Mouse (Mus musculus) naive thymus-derived CD4-positive, alpha-beta T cell, adult 5 months (primary cell): Measurements from ENCODE around the gene Isyna1. TPM values are rescaled to one million over a fixed set of nuclear protein-coding genes. Genes with fewer than 3 reads are reported as not detected.

Experiments
- polyA plus RNA-seq: library from polyadenylated mRNA; unstranded; fragments of 100-300 nt; shearing (Covaris generic); gene quantifications from one replicate; pipeline ENCODE4 v1.2.1, GENCODE M21; 2017

Isyna1 gene
- polyA plus RNA-seq = 86.8 TPM

GRCm38 (mm10) chr8:70593961-70594609 lies at the start of gene Isyna1:
Gene Isyna1, plus strand, starts transcription at chr8:70594373.

GRCm38 (mm10) chr8:70608749-70609367 lies 14.7 kb downstream of the Isyna1 start, which contains the start of gene Ssbp4:
Gene Ssbp4, minus strand, starts transcription at chr8:70608872.

GRCm38 (mm10) chr8:70615894-70616293 lies 21.7 kb downstream of the Isyna1 start, which contains the start of gene Lrrc25:
Gene Lrrc25, plus strand, starts transcription at chr8:70616155.

GRCm38 (mm10) chr8:70632346-70632892 lies 38.2 kb downstream of the Isyna1 start, which contains the start of gene Gdf15:
Gene Gdf15, minus strand, starts transcription at chr8:70632456.

Other genes starting within 250 kb of the Isyna1 start
- gene Upf1, start 241.1 kb upstream of the Isyna1 start, polyA plus RNA-seq = 88.8 TPM
- 2.4 TPM for gene Comp, start 220.8 kb upstream of the Isyna1 start, polyA plus RNA-seq
- gene Crtc1, start 154.8 kb upstream of the Isyna1 start, polyA plus RNA-seq = 12.2 TPM
- gene Klhl26, start 117.4 kb upstream of the Isyna1 start, polyA plus RNA-seq = 9.8 TPM
- not detected for gene Tmem59l, start 107.0 kb upstream of the Isyna1 start, polyA plus RNA-seq
- not detected for gene Crlf1, start 101.2 kb upstream of the Isyna1 start, polyA plus RNA-seq
- gene Rex1bd, start 87.6 kb upstream of the Isyna1 start, polyA plus RNA-seq = 62.7 TPM
- gene Uba52, start 83.6 kb upstream of the Isyna1 start, polyA plus RNA-seq = 1,566 TPM
- gene Fkbp8, start 66.6 kb upstream of the Isyna1 start, polyA plus RNA-seq = 382 TPM
- gene Kxd1, start 66.4 kb upstream of the Isyna1 start, polyA plus RNA-seq = 67.1 TPM
- gene Ell, start 54.9 kb upstream of the Isyna1 start, polyA plus RNA-seq = 42.9 TPM
- 127 TPM for gene Ssbp4, start 14.5 kb downstream of the Isyna1 start, polyA plus RNA-seq
- 0.36 TPM for gene Lrrc25, start 21.8 kb downstream of the Isyna1 start, polyA plus RNA-seq
- gene Gdf15, start 38.1 kb downstream of the Isyna1 start, polyA plus RNA-seq = not detected
- gene Pgpep1, start 66.0 kb downstream of the Isyna1 start, polyA plus RNA-seq = 0.44 TPM
- gene Lsm4, start 78.9 kb downstream of the Isyna1 start, polyA plus RNA-seq = 329 TPM
- gene Jund, start 104.6 kb downstream of the Isyna1 start, polyA plus RNA-seq = 969 TPM
- 0.07 TPM for gene Iqcn, start 109.1 kb downstream of the Isyna1 start, polyA plus RNA-seq
- not detected for gene Gm3336, start 124.2 kb downstream of the Isyna1 start, polyA plus RNA-seq
- gene Pde4c, start 129.3 kb downstream of the Isyna1 start, polyA plus RNA-seq = 0.22 TPM
- 3.6 TPM for gene Rab3a, start 160.3 kb downstream of the Isyna1 start, polyA plus RNA-seq
- 26.5 TPM for gene Mpv17l2, start 166.6 kb downstream of the Isyna1 start, polyA plus RNA-seq
- gene Pik3r2, start 182.3 kb downstream of the Isyna1 start, polyA plus RNA-seq = 12.9 TPM
- gene Mast3, start 210.7 kb downstream of the Isyna1 start, polyA plus RNA-seq = 98.5 TPM
- gene Il12rb1, start 214.1 kb downstream of the Isyna1 start, polyA plus RNA-seq = 1.9 TPM
- gene Arrdc2, start 245.3 kb downstream of the Isyna1 start, polyA plus RNA-seq = 25.1 TPM